Mouse (Mus musculus) ZHBTc4 (cell line): ENCODE data around the gene Bdnf.

Experiments
- DNase-seq: peaks from one replicate; pipeline ENCODE4 v3.0.0-alpha.2; 2011; ENCODE audit warnings: low read depth, low spot score

Bdnf gene

GRCm38 (mm10) chr2:109674532-109674931 is at the start of gene Bdnf:
Gene Bdnf (plus strand): TSS chr2:109674700.
- DNase-seq = no peak

GRCm38 (mm10) chr2:109626864-109627263 is 47.6 kb upstream of the Bdnf start:
- DNase-seq = peak; percentile 8

DNA sequence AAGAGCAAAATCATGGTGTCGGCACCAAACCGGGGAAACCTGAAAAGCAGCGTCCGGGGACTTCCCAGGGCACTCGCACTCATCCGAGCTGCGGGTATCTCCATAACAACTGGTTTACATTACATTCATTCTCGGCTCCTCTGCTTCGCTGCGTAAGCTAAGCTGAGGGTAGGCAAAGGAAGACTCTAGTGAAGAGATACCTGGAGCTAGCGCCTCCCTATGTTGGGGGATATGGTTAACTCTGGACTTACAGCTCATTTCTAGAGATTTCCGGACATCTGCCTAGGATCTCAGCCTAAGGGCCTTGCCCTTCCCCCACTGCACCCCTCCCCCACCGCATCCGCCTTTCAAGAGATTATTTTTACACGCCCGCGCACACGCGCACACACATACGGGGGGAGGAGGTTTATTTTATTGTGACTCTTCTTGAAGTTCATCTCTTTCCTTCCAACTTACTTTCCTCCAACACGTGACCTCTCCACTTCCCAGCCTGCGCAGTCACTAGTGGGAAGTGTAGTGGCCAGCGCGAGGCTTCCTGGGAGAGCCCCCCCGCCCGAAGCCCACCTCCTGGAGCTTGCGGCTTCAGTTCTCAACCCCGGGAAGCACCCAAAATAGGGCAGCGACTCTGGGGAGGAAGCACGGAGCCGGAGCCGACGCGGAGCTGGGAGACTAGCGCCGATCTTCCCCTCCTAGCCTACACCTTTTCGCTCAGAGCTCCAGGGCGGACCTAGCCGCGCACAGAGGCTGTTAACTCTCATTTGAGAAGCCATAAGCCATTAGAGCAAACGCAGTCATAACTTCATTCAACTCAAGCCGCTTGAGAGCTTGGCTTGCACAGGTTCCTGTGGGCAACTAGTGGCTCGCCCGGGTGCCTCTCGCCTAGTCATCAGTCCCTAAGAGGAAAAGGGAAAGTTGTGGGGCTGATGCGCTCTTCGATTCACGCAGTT is 718 bp upstream of the Bdnf start:
- peak; percentile 53 for DNase-seq

GRCm38 (mm10) chr2:109675051-109675450 is 551 bp downstream of the Bdnf start:
- no peak for DNase-seq

DNA sequence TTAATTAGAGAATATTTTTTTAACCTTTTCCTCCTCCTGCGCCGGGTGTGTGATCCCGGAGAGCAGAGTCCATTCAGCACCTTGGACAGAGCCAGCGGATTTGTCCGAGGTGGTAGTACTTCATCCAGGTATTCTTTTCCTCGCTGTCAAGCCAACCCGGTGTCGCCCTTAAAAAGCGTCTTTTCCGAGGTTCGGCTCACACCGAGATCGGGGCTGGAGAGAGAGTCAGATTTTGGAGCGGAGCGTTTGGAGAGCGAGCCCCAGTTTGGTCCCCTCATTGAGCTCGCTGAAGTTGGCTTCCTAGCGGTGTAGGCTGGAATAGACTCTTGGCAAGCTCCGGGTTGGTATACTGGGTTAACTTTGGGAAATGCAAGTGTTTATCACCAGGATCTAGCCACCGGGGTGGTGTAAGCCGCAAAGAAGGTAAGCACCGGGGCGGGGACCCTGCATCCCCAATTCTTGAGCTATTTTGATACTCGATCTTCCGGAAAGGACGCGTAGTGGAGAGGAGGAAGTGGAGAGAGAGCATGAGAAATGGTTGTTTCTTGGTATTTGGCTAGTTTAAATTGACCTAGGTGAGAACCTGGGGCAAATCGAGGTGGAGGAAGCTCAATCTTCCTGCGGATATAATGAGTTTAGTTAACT is 1.6 kb downstream of the Bdnf start:
- DNase-seq = peak; percentile 79

- DNase-seq = no peak
Measured at GRCm38 (mm10) chr2:109676618-109676974, 2.1 kb downstream of the Bdnf start.

DNA sequence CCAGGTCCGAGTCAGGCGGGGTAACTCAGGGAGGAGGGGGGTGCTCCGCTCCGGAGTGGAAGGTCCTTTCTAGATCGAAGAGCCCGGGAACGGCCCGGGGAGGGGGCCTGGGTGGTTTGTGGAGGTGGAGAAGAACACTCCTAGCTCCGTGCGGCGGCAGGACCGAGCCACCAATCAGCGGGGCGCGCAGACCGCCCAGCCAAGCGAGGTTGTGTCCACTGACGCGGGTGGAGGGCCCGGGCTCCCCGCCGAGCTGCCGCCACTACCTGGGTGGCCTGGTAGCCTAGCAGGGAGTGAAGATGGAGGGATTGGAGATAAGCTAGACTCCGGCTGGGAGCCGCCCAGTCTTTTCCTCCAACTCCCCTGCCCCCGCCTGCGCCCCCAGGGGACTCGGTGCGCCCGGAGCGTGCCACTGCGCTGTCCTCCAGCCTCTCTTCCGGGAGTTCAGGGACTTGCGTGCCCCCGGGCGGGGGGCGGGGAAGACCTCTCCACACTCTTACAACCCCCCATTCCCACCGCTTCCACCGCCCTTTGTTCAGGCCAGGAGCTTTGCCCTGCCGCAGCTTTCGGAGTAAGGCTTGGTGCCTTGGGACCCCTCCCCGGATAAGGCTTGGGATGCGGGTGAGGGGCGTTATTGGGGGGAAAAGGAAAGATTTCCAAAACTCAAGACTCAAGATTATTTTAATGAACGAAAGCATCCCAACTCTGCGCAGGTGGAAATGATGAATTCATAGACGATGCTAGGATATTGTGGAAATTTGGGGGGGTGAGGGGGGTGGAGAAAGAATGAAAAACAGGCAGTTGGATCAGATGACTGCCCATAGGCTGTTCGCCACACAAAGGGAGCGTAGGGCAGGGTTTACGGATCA is 3.0 kb downstream of the Bdnf start:
- peak; percentile 89 for DNase-seq

DNA sequence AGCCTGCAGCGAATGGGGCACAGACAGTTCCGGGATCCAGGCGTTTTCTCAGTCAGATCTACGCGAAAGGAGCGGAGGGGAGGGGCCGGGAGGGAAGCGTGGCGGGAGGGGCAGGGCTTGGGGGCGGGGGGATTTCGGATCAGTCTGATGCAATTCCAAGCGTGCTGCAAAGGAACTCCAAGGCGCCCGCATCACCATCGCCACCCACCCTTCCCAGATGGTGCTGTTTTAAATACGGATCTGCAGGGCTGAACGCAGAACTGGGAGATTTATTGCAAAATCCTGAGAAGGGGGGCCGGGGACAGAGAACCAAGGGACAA is 3.5 kb downstream of the Bdnf start:
- DNase-seq = peak; percentile 96

GRCm38 (mm10) chr2:109678454-109678853 is 4.0 kb downstream of the Bdnf start:
- no peak for DNase-seq

DNA sequence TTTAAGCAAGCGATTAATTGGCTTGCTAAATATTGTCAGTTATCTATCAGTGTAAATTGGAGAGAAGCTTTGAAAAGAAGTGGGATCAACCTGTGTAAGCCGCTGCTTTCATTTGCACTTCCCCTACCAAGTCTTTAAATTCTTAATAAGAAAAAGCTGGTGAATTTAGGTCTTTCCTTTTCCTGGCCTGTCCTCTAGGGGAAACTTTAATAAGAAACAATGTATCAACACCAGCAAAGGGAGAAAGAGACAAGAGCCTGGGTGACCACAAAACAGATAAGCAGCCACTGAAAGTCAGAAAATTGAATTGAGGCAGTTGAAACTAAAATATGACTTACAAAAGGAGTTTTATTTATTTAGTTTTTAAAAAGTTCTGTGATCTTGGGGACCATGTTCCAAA is 4.9 kb downstream of the Bdnf start:
- no peak for DNase-seq

- DNase-seq = no peak
Measured at GRCm38 (mm10) chr2:109681071-109681470, 6.6 kb downstream of the Bdnf start.

- DNase-seq = no peak
Measured at GRCm38 (mm10) chr2:109688661-109689060, 14.2 kb downstream of the Bdnf start.

DNA sequence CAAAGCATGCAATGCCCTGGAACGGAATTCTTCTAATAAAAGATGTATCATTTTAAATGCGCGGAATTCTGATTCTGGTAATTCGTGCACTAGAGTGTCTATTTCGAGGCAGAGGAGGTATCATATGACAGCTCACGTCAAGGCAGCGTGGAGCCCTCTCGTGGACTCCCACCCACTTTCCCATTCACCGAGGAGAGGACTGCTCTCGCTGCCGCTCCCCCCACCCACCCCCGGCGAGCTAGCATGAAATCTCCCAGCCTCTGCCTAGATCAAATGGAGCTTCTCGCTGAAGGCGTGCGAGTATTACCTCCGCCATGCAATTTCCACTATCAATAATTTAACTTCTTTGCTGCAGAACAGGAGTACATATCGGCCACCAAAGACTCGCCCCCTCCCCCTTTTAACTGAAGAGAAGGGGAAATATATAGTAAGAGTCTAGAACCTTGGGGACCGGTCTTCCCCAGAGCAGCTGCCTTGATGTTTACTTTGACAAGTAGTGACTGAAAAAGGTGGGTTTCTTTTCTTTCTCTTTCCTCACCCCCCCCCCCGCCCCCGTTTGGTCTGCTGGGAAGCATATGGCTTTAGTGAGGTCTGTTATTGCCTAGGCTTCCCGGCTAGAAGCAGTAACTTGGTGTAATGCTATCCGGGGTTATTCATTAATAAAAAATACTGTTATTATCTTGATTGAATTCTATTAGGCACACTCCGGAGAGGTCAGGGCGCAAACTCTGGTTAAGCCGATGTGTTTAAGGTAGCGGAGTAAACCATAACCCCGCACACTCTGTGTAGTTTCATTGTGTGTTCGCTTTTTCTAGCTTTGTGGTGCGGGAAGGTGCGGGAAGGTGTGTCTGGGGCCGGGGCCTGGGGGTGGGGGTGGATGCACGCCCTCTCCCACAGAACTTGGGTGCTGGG is 18.0 kb downstream of the Bdnf start:
- peak; percentile 17 for DNase-seq

- peak; percentile 82 for DNase-seq
Measured at GRCm38 (mm10) chr2:109693178-109694115, 18.9 kb downstream of the Bdnf start.

GRCm38 (mm10) chr2:109694116-109694837 is 19.8 kb downstream of the Bdnf start:
- DNase-seq = peak; percentile 30

GRCm38 (mm10) chr2:109694838-109695225 is 20.3 kb downstream of the Bdnf start:
- peak; percentile 85 for DNase-seq

DNA sequence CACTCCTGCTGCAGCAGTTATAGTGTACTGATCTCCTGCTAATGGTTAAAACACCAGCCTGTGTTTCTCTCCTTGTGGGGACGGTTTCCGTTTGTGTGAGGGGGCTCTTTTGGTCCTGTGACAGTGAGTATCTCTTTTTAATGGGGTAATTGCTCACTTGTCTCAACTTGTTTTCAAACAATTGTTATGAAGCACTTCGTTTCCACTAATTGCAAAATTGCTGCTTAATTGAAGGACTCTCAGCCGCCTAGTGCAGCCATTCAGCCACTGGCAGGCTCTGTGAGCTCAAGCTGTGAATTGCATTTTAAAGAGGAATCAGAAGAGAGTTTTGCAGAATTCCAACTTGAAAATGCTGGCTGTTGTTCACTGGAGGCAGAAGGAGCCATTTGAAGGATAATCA is 22.7 kb downstream of the Bdnf start:
- no peak for DNase-seq

GRCm38 (mm10) chr2:109700291-109700690 is 25.8 kb downstream of the Bdnf start:
- no peak for DNase-seq

DNA sequence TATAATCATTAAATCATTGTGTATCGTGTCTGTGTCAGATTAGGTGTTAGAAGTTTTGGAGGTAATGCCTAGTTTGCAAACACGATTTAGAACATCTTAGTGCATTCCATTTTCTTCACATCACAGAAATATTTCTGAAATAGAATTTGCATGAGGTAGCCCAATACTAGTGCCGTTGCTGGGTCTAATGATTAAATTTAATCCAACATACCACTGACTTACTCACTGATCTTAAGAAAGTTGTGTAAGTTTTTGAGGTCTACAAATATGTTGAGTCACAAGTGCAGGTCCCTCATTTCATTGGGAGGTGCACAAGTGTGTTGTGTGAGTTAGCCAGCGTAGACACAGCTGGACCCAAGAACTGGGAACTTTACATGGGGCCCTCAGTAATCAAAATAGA is 29.1 kb downstream of the Bdnf start:
- DNase-seq = no peak
